Mouse (Mus musculus): ENCODE data around the gene Gabrb1. TPM values are rescaled to one million over a fixed set of nuclear protein-coding genes. Genes with fewer than 3 reads are reported as not detected.

The Gabrb1 gene
- polyA plus RNA-seq (2014; fragmentation: Illumina TruSeq; extraction: RNeasy Lipid Tissue Mini Kit (QIAGEN cat#74804); ENCODE audit: low read depth, low replicate concordance): 2.9 TPM

DNA sequence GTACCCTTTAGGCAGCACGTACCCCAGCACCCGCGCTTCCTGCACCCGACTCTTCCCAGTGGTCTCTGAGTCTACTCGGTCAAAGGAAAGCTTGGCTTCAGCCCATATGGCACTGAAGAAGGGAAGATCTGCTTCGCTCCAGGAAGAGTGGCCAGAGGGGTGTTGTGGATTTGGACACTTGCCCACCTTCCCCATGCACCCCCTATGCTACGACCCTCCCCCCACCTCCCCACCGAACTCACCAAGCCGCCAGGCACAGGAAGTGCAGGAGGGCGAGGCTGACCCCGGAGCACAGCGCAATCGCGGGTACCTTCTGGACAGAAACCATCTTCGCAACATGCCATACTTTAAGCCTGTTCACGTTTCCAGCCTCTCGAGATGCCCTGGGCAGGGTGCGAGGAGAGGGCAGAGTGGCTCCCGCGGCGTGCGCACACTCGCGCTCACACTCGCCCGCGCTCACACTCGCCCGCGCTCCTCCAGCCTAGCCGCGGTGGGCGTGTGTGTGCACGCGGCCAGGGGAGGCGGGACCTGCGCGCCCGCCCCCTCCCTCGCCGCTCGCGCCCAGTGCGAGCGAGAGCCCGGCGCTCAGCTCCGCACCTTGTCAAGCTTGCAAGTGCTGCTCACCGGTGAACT is at the start of gene Gabrb1:
TSS of gene Gabrb1 (plus strand) at position 632 of the 633 bp plus-strand sequence.

DNA sequence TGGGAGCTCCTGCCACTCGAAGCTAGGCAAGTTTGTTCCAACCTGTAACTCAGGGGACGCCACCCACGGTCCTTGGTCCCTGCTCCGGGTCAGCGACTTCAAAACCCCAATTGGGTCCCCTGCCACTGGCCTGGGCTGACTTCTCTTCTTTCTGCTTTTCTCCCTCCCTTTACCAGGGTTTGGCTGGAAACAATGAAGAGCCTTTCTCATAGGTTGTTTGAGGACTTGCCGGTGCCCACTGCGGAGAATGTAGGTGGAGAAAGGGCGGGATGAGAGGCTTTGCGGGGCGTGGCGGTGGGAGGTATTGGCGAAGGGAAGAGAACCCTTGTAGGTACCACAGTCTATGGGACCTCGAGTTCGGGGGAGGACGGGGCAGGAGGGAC is 193 bp downstream of the Gabrb1 start, which contains the start of gene Gabra4:
TSS of gene Gabra4 (minus strand) at position 194 of the 383 bp plus-strand sequence.

DNA sequence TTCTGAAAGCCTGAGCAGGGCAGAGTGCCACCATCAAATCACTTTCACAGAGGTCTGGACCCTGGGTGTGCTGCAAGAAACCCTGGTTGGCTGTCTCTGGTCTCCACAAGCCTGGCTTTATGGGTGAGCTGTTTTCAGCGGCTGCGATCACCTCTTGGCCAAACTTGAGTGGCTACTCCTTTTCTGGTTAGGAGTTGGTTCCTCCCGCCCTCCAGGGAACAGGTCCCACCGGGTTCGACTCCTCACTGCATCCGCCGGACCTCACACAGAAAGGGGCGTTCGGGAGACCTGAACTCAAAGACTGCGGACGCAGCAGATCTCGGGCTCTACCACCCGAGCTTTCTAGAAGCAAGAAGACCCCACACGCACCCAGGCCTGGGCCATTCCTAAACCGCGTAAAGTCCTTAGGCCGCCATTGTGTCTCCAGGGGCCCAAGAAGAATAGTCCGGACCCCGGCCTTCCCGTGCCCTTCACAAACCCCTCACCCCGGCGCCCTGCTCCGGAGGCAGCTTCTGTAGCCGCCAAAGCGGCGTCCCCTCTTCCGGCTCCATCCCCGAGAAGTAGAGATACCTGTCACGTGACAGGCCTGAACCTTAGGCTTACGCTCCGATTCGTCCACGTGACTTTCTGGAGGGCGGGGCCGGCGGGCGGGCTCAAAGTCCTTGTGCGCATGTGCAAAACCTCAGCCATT is 509.8 kb downstream of the Gabrb1 start, which contains the start of gene Commd8:
TSS of gene Commd8 (minus strand) at position 596 of the 691 bp plus-strand sequence.

Other genes with a start within 250 kb of the Gabrb1 start
- gene Cox7b2, start 109.9 kb upstream of the Gabrb1 start, polyA plus RNA-seq (2014; fragmentation: Illumina TruSeq; extraction: RNeasy Lipid Tissue Mini Kit (QIAGEN cat#74804); ENCODE audit: low read depth, low replicate concordance): 8.5 TPM
- gene Gabra4, start 195 bp downstream of the Gabrb1 start, polyA plus RNA-seq (2014; fragmentation: Illumina TruSeq; extraction: RNeasy Lipid Tissue Mini Kit (QIAGEN cat#74804); ENCODE audit: low read depth, low replicate concordance): 4.5 TPM

All from adipose tissue, adult 10 weeks (tissue).